ENCODE assay signal across 22 mouse cellular contexts in the genomic region with DNA sequence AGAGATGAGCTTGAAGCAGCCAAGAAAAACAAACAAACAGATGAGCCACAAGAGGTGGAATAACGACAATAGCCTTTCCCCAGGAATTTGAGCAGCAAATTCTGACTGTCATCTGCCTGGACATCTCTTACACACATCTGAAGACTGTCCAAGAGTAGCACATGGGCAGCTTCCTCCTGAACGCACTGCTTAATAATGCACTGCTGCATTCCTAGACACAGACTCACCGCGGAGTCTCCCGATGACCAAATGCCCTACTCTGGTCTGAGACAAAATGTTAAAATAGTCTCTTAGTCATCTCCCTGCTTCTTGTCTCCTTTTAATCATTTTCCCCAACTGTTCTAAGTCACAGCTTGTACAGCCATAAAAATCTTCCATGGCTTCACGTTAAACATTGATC.
DNase-seq lines count a peak whose midpoint lies in the region; ATAC-seq and TF ChIP-seq lines count a peak whose summit lies in the region.
"Had no signal": no experiment of that assay in that cellular context is flagged by ENCODE, and none has a peak within 500 bp of the region (broad histone marks: within the 10 kb centered on the region; RNA-seq: fewer than 3 reads in every experiment).

No protein-coding gene starts in this region.

- no peak for ATAC-seq in embryonic facial prominence, embryonic 13.5 days (ENCODE audit: insufficient number of reproducible peaks, insufficient read depth, low FRiP score, low TSS enrichment, low read depth)
- ATAC-seq: forebrain, embryonic 13.5 days; midbrain, embryonic 16.5 days had no signal

- no peak overlapping the region for H3K9ac ChIP-seq in embryonic facial prominence, embryonic 13.5 days
- H3K9ac ChIP-seq: forebrain, embryonic 13.5 days; heart, embryonic 15.5 days; hindbrain, embryonic 14.5 days had no signal

- H3K4me1 ChIP-seq in embryonic facial prominence, embryonic 13.5 days: peaks cover 37% of the 10 kb centered on the region
- H3K4me1 ChIP-seq in embryonic facial prominence, embryonic 10.5 days: peaks cover 10% of the 10 kb centered on the region; the same call in 1 of the 2 replicates
- H3K4me1 ChIP-seq: forebrain, embryonic 13.5 days; heart, embryonic 15.5 days had no signal

- DNase-seq in embryonic facial prominence, embryonic 10.5 days (ENCODE audit: low spot score): no peak
- DNase-seq in heart, postnatal 25 days (ENCODE audit: low spot score): peak; percentile 12
- no peak for DNase-seq in heart, postnatal 36 days
- DNase-seq in kidney, adult 11 months: no peak
- DNase-seq: adrenal gland, postnatal 10 days; B cell, adult 2 months; cerebellum, postnatal 36 days; kidney, postnatal 36 days; layer of hippocampus, adult 9-11 months; left cerebral cortex, postnatal 4 days; liver; lung, postnatal 36 days; retina, postnatal 1 day; thymus, postnatal 14 days had no signal

- no peak overlapping the region for H3K4me2 ChIP-seq in embryonic facial prominence, embryonic 13.5 days
- H3K4me2 ChIP-seq in myocyte (ENCODE audit: low read depth): peak overlapping the region; percentile 60
- H3K4me2 ChIP-seq: forebrain, embryonic 13.5 days; heart, embryonic 15.5 days; hindbrain, embryonic 14.5 days had no signal

- H3K79me2 ChIP-seq in C2C12 (ENCODE audit: control insufficient read depth, insufficient read depth) (no peaks in the 10 kb centered on the region), myocyte (ENCODE audit: control insufficient read depth, insufficient read depth) (no peaks in the 10 kb centered on the region)

- no peak for TF ChIP-seq CTCF in C2C12 (IDR thresholded peaks at IDR 0.05; ENCODE audit: control insufficient read depth, insufficient read depth, insufficient read length)

- H3K27ac ChIP-seq in embryonic facial prominence, embryonic 13.5 days: 0 out of 2 replicates have a peak overlapping the region, but pooled peaks have one; percentile 7
- no peak overlapping the region for H3K27ac ChIP-seq in embryonic facial prominence, embryonic 10.5 days (replicated peaks)
- H3K27ac ChIP-seq: forebrain, embryonic 13.5 days; heart, embryonic 15.5 days; hindbrain, embryonic 14.5 days; left cerebral cortex, adult 2 months had no signal

- intact Hi-C loops in heart, postnatal 25 days (cut with DNase I): no loop called here
- intact Hi-C loops in heart, postnatal 36 days (cut with DNase I): no loop called here

- no peak overlapping the region for H3ac ChIP-seq in C2C12 (ENCODE audit: control insufficient read depth, insufficient read length, low read depth)
- H3ac ChIP-seq in myocyte (ENCODE audit: control insufficient read depth, insufficient read length): no peak overlapping the region

- H3K9me3 ChIP-seq in embryonic facial prominence, embryonic 13.5 days: no peaks in the 10 kb centered on the region
- H3K9me3 ChIP-seq in embryonic facial prominence, embryonic 10.5 days: no peaks in the 10 kb centered on the region
- H3K9me3 ChIP-seq: forebrain, embryonic 13.5 days; heart, embryonic 15.5 days had no signal

- TF ChIP-seq POLR2A in myocyte (IDR thresholded peaks at IDR 0.05; ENCODE audit: insufficient read length, low read depth): no peak

- no peaks in the 10 kb centered on the region for H3K36me3 ChIP-seq in embryonic facial prominence, embryonic 13.5 days
- no peaks in the 10 kb centered on the region for H3K36me3 ChIP-seq in embryonic facial prominence, embryonic 10.5 days (replicated peaks)
- H3K36me3 ChIP-seq in C2C12 (ENCODE audit: control insufficient read depth, insufficient read depth) (no peaks in the 10 kb centered on the region), myocyte (ENCODE audit: control insufficient read depth, insufficient read depth) (no peaks in the 10 kb centered on the region)
- H3K36me3 ChIP-seq: heart, embryonic 15.5 days had no signal

- 79% methylated on average over 6 of the region's 6 CpGs for WGBS in embryonic facial prominence, embryonic 13.5 days
- WGBS in embryonic facial prominence, embryonic 10.5 days: 87% methylated on average over 6 of the region's 6 CpGs

- H3K27me3 ChIP-seq in embryonic facial prominence, embryonic 13.5 days: peaks cover 2% of the 10 kb centered on the region; the same call in 1 of the 2 replicates
- H3K27me3 ChIP-seq in embryonic facial prominence, embryonic 10.5 days (replicated peaks; ENCODE audit: low read depth, poor library complexity, severe bottlenecking): no peaks in the 10 kb centered on the region
- H3K27me3 ChIP-seq in C2C12 (ENCODE audit: control insufficient read depth, insufficient read depth, insufficient read length) (no peaks in the 10 kb centered on the region), myocyte (ENCODE audit: control insufficient read depth, insufficient read depth, insufficient read length) (no peaks in the 10 kb centered on the region)
- H3K27me3 ChIP-seq: forebrain, embryonic 13.5 days; heart, embryonic 15.5 days had no signal

- no peak overlapping the region for H3K4me3 ChIP-seq in embryonic facial prominence, embryonic 13.5 days
- no peak overlapping the region for H3K4me3 ChIP-seq in embryonic facial prominence, embryonic 10.5 days
- H3K4me3 ChIP-seq in C2C12 (ENCODE audit: insufficient read depth, poor library complexity, severe bottlenecking) (no peak overlapping the region), myocyte (no peak overlapping the region)
- H3K4me3 ChIP-seq: forebrain, embryonic 13.5 days; heart, embryonic 15.5 days; left cerebral cortex, adult 2 months had no signal

- H3K79me3 ChIP-seq in C2C12 (ENCODE audit: low read depth): no peaks in the 10 kb centered on the region

TF ChIP-seq in C2C12, 6 proteins besides CTCF, POLR2A, EP300 and RAD21:
- no peak for TF ChIP-seq MYOG (IDR thresholded peaks at IDR 0.05; ENCODE audit: control insufficient read depth, extremely low read depth, insufficient read length)
- peak; percentile 21 for TF ChIP-seq CEBPB (IDR thresholded peaks at IDR 0.05; ENCODE audit: low read depth)
- TF ChIP-seq MAX (IDR thresholded peaks at IDR 0.05): peak; percentile 96
- TF ChIP-seq MYOD1 (IDR thresholded peaks at IDR 0.05; ENCODE audit: control insufficient read depth, insufficient read length, low read depth): peak; percentile 65
- TF ChIP-seq FOSL1 (IDR thresholded peaks at IDR 0.05; ENCODE audit: insufficient read depth, low read length, poor library complexity, severe bottlenecking): peak; percentile 82
TF ChIP-seq in C2C12: peak in this region for 4.

TF ChIP-seq in myocyte, 11 proteins besides CTCF, POLR2A, EP300 and RAD21:
- TF ChIP-seq SRF (IDR thresholded peaks at IDR 0.05; ENCODE audit: control insufficient read depth, insufficient read length, low read depth) (no peak), MAX (IDR thresholded peaks at IDR 0.05; ENCODE audit: low read depth) (peak; percentile 78), E2F4 (IDR thresholded peaks at IDR 0.05; ENCODE audit: insufficient read depth) (no peak), MYOG (IDR thresholded peaks at IDR 0.05; ENCODE audit: control insufficient read depth in 1 of 3, insufficient read depth in 1 of 3, insufficient read length in 2 of 3, low read depth in 2 of 3) (peak in 1 of 3 experiments; percentile 48), CEBPB (IDR thresholded peaks at IDR 0.05; ENCODE audit: insufficient read depth, poor library complexity, severe bottlenecking) (no peak), REST (IDR thresholded peaks at IDR 0.05; ENCODE audit: insufficient read depth, insufficient read length) (no peak), TCF3 (IDR thresholded peaks at IDR 0.05; ENCODE audit: insufficient read length, low read depth) (no peak), MYOD1 (IDR thresholded peaks at IDR 0.05; ENCODE audit: control insufficient read depth in 1 of 3, insufficient read length in 2 of 3, low read depth in 2 of 3) (peak in 1 of 3 experiments; percentile 47), USF1 (IDR thresholded peaks at IDR 0.05; ENCODE audit: low read depth) (no peak), TCF12 (IDR thresholded peaks at IDR 0.05; ENCODE audit: insufficient read depth, poor library complexity, severe bottlenecking) (peak; percentile 33), POLR2AphosphoS2 (IDR thresholded peaks at IDR 0.05; ENCODE audit: insufficient read length, low read depth) (no peak)
TF ChIP-seq in myocyte: peak in this region for 4.
